Mouse (Mus musculus): Measurements from ENCODE around the gene Gm20388. TPM values are rescaled to one million over a fixed set of nuclear protein-coding genes. Genes with fewer than 3 reads are reported as not detected.

Gene Gm20388
- polyA plus RNA-seq, 1 experiment from 2014 or later: not detected

GRCm38 (mm10) chr8:120216855-120217830 lies 306.5 kb downstream of the Gm20388 start:
- TF ChIP-seq CTCF (IDR thresholded peaks at IDR 0.05; ENCODE audit: low read depth): no peak
- H3K9me3 ChIP-seq (ENCODE audit: control insufficient read depth): no peaks in the 10 kb centered on the region
- no peaks in the 10 kb centered on the region; the same call in 1 of the 2 replicates for H3K27me3 ChIP-seq (replicated peaks; ENCODE audit: control insufficient read depth, insufficient read depth, low read length)
- peak; percentile 65; the same call in 1 of the 2 replicates for ATAC-seq
- H3K4me3 ChIP-seq (ENCODE audit: low read depth, low read length): no peak overlapping the region
- WGBS: 23% methylated on average over 13 of the region's 13 CpGs
- no peak overlapping the region for H3K27ac ChIP-seq (ENCODE audit: low read depth, low read length)
- H3K9ac ChIP-seq (ENCODE audit: low read depth, low read length): no peak overlapping the region
- H3K4me2 ChIP-seq (replicated peaks; ENCODE audit: low read depth): 0 out of 2 replicates have a peak overlapping the region, but pooled peaks have one; percentile 24
- H3K36me3 ChIP-seq (ENCODE audit: control insufficient read depth, insufficient read depth): no peaks in the 10 kb centered on the region
- peaks cover 6% of the 10 kb centered on the region for H3K4me1 ChIP-seq (replicated peaks; ENCODE audit: control insufficient read depth, insufficient read depth, low read length)

GRCm38 (mm10) chr8:120222548-120222947 lies 311.9 kb downstream of the Gm20388 start:
- no peaks in the 10 kb centered on the region for H3K36me3 ChIP-seq (ENCODE audit: control insufficient read depth, insufficient read depth)
- no peak for ATAC-seq
- 0 out of 2 replicates have a peak, but pooled peaks cover 1% of the 10 kb centered on the region for H3K27me3 ChIP-seq (replicated peaks; ENCODE audit: control insufficient read depth, insufficient read depth, low read length)
- no peak for TF ChIP-seq CTCF (IDR thresholded peaks at IDR 0.05; ENCODE audit: low read depth)
- 52% methylated on average over 11 of the region's 11 CpGs for WGBS
- H3K9ac ChIP-seq (ENCODE audit: low read depth, low read length): no peak overlapping the region
- no peaks in the 10 kb centered on the region for H3K9me3 ChIP-seq (ENCODE audit: control insufficient read depth)
- H3K4me2 ChIP-seq (replicated peaks; ENCODE audit: low read depth): no peak overlapping the region
- no peak overlapping the region for H3K27ac ChIP-seq (ENCODE audit: low read depth, low read length)
- no peaks in the 10 kb centered on the region for H3K4me1 ChIP-seq (replicated peaks; ENCODE audit: control insufficient read depth, insufficient read depth, low read length)
- H3K4me3 ChIP-seq (ENCODE audit: low read depth, low read length): no peak overlapping the region

GRCm38 (mm10) chr8:120224521-120225420 lies 314.1 kb downstream of the Gm20388 start:
- Histone ChIP-seq H3K36me3 (ENCODE audit: control insufficient read depth, insufficient read depth) (no peaks in the 10 kb centered on the region), H3K9ac (ENCODE audit: low read depth, low read length) (no peak overlapping the region), H3K27me3 (replicated peaks; ENCODE audit: control insufficient read depth, insufficient read depth, low read length) (peaks cover 19% of the 10 kb centered on the region), H3K9me3 (ENCODE audit: control insufficient read depth) (no peaks in the 10 kb centered on the region), H3K27ac (ENCODE audit: low read depth, low read length) (no peak overlapping the region), H3K4me2 (replicated peaks; ENCODE audit: low read depth) (no peak overlapping the region), H3K4me3 (ENCODE audit: low read depth, low read length) (no peak overlapping the region), H3K4me1 (replicated peaks; ENCODE audit: control insufficient read depth, insufficient read depth, low read length) (no peaks in the 10 kb centered on the region)
- TF ChIP-seq CTCF (IDR thresholded peaks at IDR 0.05; ENCODE audit: low read depth): no peak
- ATAC-seq: no peak
- WGBS: 53% methylated on average over 11 of the region's 11 CpGs

GRCm38 (mm10) chr8:120225421-120226151 lies 314.9 kb downstream of the Gm20388 start:
- WGBS: 56% methylated on average over 10 of the region's 10 CpGs
- Histone ChIP-seq H3K4me2 (replicated peaks; ENCODE audit: low read depth) (no peak overlapping the region), H3K27me3 (replicated peaks; ENCODE audit: control insufficient read depth, insufficient read depth, low read length) (peaks cover 26% of the 10 kb centered on the region), H3K9ac (ENCODE audit: low read depth, low read length) (no peak overlapping the region), H3K27ac (ENCODE audit: low read depth, low read length) (no peak overlapping the region), H3K4me1 (replicated peaks; ENCODE audit: control insufficient read depth, insufficient read depth, low read length) (no peaks in the 10 kb centered on the region), H3K9me3 (ENCODE audit: control insufficient read depth) (no peaks in the 10 kb centered on the region), H3K36me3 (ENCODE audit: control insufficient read depth, insufficient read depth) (no peaks in the 10 kb centered on the region), H3K4me3 (ENCODE audit: low read depth, low read length) (no peak overlapping the region)
- ATAC-seq: no peak
- 0 out of 2 replicates have a peak, but pooled peaks have one; percentile 4 for TF ChIP-seq CTCF (IDR thresholded peaks at IDR 0.05; ENCODE audit: low read depth)

- no peak for TF ChIP-seq CTCF (IDR thresholded peaks at IDR 0.05; ENCODE audit: low read depth)
- peaks cover 26% of the 10 kb centered on the region for H3K27me3 ChIP-seq (replicated peaks; ENCODE audit: control insufficient read depth, insufficient read depth, low read length)
- ATAC-seq: no peak
- WGBS: 49% methylated on average over 5 of the region's 5 CpGs
- no peak overlapping the region for H3K4me2 ChIP-seq (replicated peaks; ENCODE audit: low read depth)
- no peaks in the 10 kb centered on the region for H3K36me3 ChIP-seq (ENCODE audit: control insufficient read depth, insufficient read depth)
- H3K9me3 ChIP-seq (ENCODE audit: control insufficient read depth): no peaks in the 10 kb centered on the region
- H3K27ac ChIP-seq (ENCODE audit: low read depth, low read length): no peak overlapping the region
- H3K9ac ChIP-seq (ENCODE audit: low read depth, low read length): no peak overlapping the region
- H3K4me1 ChIP-seq (replicated peaks; ENCODE audit: control insufficient read depth, insufficient read depth, low read length): no peaks in the 10 kb centered on the region
- H3K4me3 ChIP-seq (ENCODE audit: low read depth, low read length): no peak overlapping the region
These were observed 316.3 kb downstream of the Gm20388 start for GRCm38 (mm10) chr8:120226700-120227577.
